8 mouse cellular contexts compared by ENCODE assay signal in genomic region chr3:41563997-41564396, GRCm38 (mm10). TPM values are rescaled to one million over a fixed set of nuclear protein-coding genes. Genes with fewer than 3 reads are reported as not detected.
A peak's percentile ranks its signal among the peaks of the same experiment; 100 is the strongest.
DNase-seq lines count a peak whose midpoint lies in the region; ATAC-seq and TF ChIP-seq lines count a peak whose summit lies in the region.

No protein-coding gene starts in this region.

- no peak for TF ChIP-seq CTCF in MEL (IDR thresholded peaks at IDR 0.05 in 2 of 3, conservative IDR thresholded peaks at IDR 0.05 in 1 of 3; ENCODE audit: control insufficient read depth in 1 of 3, insufficient read depth in 1 of 3, low read depth in 2 of 3, low read length in 3 of 3, poor library complexity in 1 of 3, severe bottlenecking in 1 of 3)
- no peak for TF ChIP-seq CTCF in small intestine, adult 2 months (IDR thresholded peaks at IDR 0.05; ENCODE audit: extremely low read depth, insufficient read length, insufficient replicate concordance, low read depth, low read length)

- TF ChIP-seq POLR2A in MEL (IDR thresholded peaks at IDR 0.05; ENCODE audit: control insufficient read depth in 1 of 2, insufficient read depth in 1 of 2, low read depth in 1 of 2, low read length in 2 of 2, poor library complexity in 1 of 2): no peak; a peak in 1 of 4 replicates
- TF ChIP-seq POLR2A in small intestine, adult 2 months (IDR thresholded peaks at IDR 0.05; ENCODE audit: low read depth, low read length): no peak

- H3K27ac ChIP-seq in heart, embryonic 12.5 days (ENCODE audit: poor library complexity, severe bottlenecking): peak overlapping the region; percentile 93
- peak overlapping the region; percentile 88 for H3K27ac ChIP-seq in MEL (ENCODE audit: control insufficient read depth, low read depth, low read length)
- peak overlapping the region; percentile 98 for H3K27ac ChIP-seq in forebrain, embryonic 16.5 days (ENCODE audit: low read length)
- H3K27ac ChIP-seq in liver, embryonic 12.5 days: peak overlapping the region; percentile 97
- peak overlapping the region; percentile 84 for H3K27ac ChIP-seq in small intestine, adult 2 months (ENCODE audit: insufficient read depth, low read depth, low read length)

- TF ChIP-seq RAD21 in MEL (IDR thresholded peaks at IDR 0.05; ENCODE audit: low read depth, low read length): no peak

- H3K9me3 ChIP-seq in heart, embryonic 12.5 days (replicated peaks): no peaks in the 10 kb centered on the region
- H3K9me3 ChIP-seq in MEL (replicated peaks; ENCODE audit: insufficient read depth, low read length): no peaks in the 10 kb centered on the region
- no peaks in the 10 kb centered on the region for H3K9me3 ChIP-seq in forebrain, embryonic 16.5 days (ENCODE audit: control insufficient read depth, low read length)
- no peaks in the 10 kb centered on the region for H3K9me3 ChIP-seq in liver, embryonic 12.5 days (replicated peaks)

- H3K36me3 ChIP-seq in heart, embryonic 12.5 days: no peaks in the 10 kb centered on the region
- H3K36me3 ChIP-seq in MEL (ENCODE audit: control insufficient read depth in 1 of 2, insufficient read depth in 2 of 2, low read length in 2 of 2): peaks cover 27 to 52% of the 10 kb centered on the region in 2 experiments
- no peaks in the 10 kb centered on the region for H3K36me3 ChIP-seq in forebrain, embryonic 16.5 days (ENCODE audit: control insufficient read depth, insufficient read depth)
- H3K36me3 ChIP-seq in liver, embryonic 12.5 days: no peaks in the 10 kb centered on the region
- H3K36me3 ChIP-seq in small intestine, adult 2 months (ENCODE audit: control insufficient read depth, insufficient read depth, low read length): no peaks in the 10 kb centered on the region

- no peak for TF ChIP-seq EP300 in MEL (IDR thresholded peaks at IDR 0.05; ENCODE audit: low read depth in 1 of 2, low read length in 2 of 2)

- H3K4me3 ChIP-seq in heart, embryonic 12.5 days: peak overlapping the region; percentile 87
- peak overlapping the region; percentile 43 to 73 for H3K4me3 ChIP-seq in MEL (ENCODE audit: control insufficient read depth in 1 of 2, insufficient read depth in 1 of 2, low read depth in 2 of 2, low read length in 2 of 2)
- peak overlapping the region; percentile 84 for H3K4me3 ChIP-seq in forebrain, embryonic 16.5 days (replicated peaks; ENCODE audit: low read length)
- peak overlapping the region; percentile 75 for H3K4me3 ChIP-seq in liver, embryonic 12.5 days
- H3K4me3 ChIP-seq in small intestine, adult 2 months (ENCODE audit: low read depth, low read length): peak overlapping the region; percentile 96

- WGBS in heart, embryonic 12.5 days: under 1% methylated on average over 7 of the region's 7 CpGs
- WGBS in forebrain, embryonic 16.5 days: 0% methylated on average over 7 of the region's 7 CpGs
- under 1% methylated on average over 7 of the region's 7 CpGs for WGBS in liver, embryonic 12.5 days (ENCODE audit: insufficient replicate concordance)
- WGBS in small intestine, adult 2 months: under 1% methylated on average over 7 of the region's 7 CpGs

- peaks cover 8% of the 10 kb centered on the region; the same call in 1 of the 2 replicates for H3K4me1 ChIP-seq in heart, embryonic 12.5 days (replicated peaks)
- peaks cover 2 to 16% of the 10 kb centered on the region in 2 experiments; a peak in 2 of 4 replicates for H3K4me1 ChIP-seq in MEL (ENCODE audit: control insufficient read depth in 1 of 2, insufficient read depth in 2 of 2, low read length in 2 of 2)
- H3K4me1 ChIP-seq in forebrain, embryonic 16.5 days (replicated peaks; ENCODE audit: control insufficient read depth, insufficient read depth, low read length): peaks cover 11% of the 10 kb centered on the region
- H3K4me1 ChIP-seq in liver, embryonic 12.5 days: peaks cover 33% of the 10 kb centered on the region
- H3K4me1 ChIP-seq in small intestine, adult 2 months (ENCODE audit: control insufficient read depth, insufficient read depth, insufficient read length, low read length): no peaks in the 10 kb centered on the region; the same call in 1 of the 2 replicates

- peak overlapping the region; percentile 90 for H3K4me2 ChIP-seq in heart, embryonic 12.5 days
- peak overlapping the region; percentile 77 for H3K4me2 ChIP-seq in forebrain, embryonic 16.5 days (ENCODE audit: low read length)
- peak overlapping the region; percentile 98 for H3K4me2 ChIP-seq in liver, embryonic 12.5 days

- H3K9ac ChIP-seq in heart, embryonic 12.5 days: peak overlapping the region; percentile 94
- H3K9ac ChIP-seq in MEL (ENCODE audit: control insufficient read depth, low read depth, low read length, poor library complexity, severe bottlenecking): peak overlapping the region; percentile 94
- peak overlapping the region; percentile 94 for H3K9ac ChIP-seq in forebrain, embryonic 16.5 days (replicated peaks; ENCODE audit: low read depth, low read length)
- H3K9ac ChIP-seq in liver, embryonic 12.5 days: peak overlapping the region; percentile 90

- ATAC-seq in heart, embryonic 12.5 days (ENCODE audit: insufficient number of reproducible peaks, low FRiP score): no peak
- ATAC-seq in forebrain, embryonic 16.5 days: no peak
- no peak for ATAC-seq in liver, embryonic 12.5 days

- DNase-seq in heart, postnatal 4 days: no peak
- DNase-seq in MEL (ENCODE audit: low read depth, low spot score): no peak
- DNase-seq in layer of hippocampus, postnatal 14 days (ENCODE audit: low spot score in 2 of 2): no peak
- no peak for DNase-seq in layer of hippocampus, postnatal 25 days (ENCODE audit: extremely low spot score in 1 of 2, low spot score in 1 of 2)

- no peaks in the 10 kb centered on the region for H3K27me3 ChIP-seq in heart, embryonic 12.5 days (replicated peaks)
- no peaks in the 10 kb centered on the region for H3K27me3 ChIP-seq in MEL (ENCODE audit: control insufficient read depth in 1 of 2, insufficient read depth in 2 of 2, low read length in 2 of 2)
- no peaks in the 10 kb centered on the region for H3K27me3 ChIP-seq in forebrain, embryonic 16.5 days (replicated peaks; ENCODE audit: control insufficient read depth, insufficient read depth, low read length)
- peaks cover 3% of the 10 kb centered on the region; the same call in 1 of the 2 replicates for H3K27me3 ChIP-seq in liver, embryonic 12.5 days (replicated peaks)
- no peaks in the 10 kb centered on the region for H3K27me3 ChIP-seq in small intestine, adult 2 months (ENCODE audit: control insufficient read depth, insufficient read depth, low read length)

- H3K79me2 ChIP-seq in MEL (ENCODE audit: control insufficient read depth, insufficient read depth, low read length, poor library complexity): peaks cover 88% of the 10 kb centered on the region

TF ChIP-seq in MEL, 35 proteins besides CTCF, POLR2A, EP300 and RAD21:
- TF ChIP-seq BHLHE40 (IDR thresholded peaks at IDR 0.05; ENCODE audit: borderline replicate concordance, low read depth, low read length) (no peak), ZNF384 (IDR thresholded peaks at IDR 0.05; ENCODE audit: low read depth, low read length) (peak; percentile 41; the same call in 1 of the 2 replicates), TBP (IDR thresholded peaks at IDR 0.05; ENCODE audit: low read depth, low read length) (no peak), SIN3A (IDR thresholded peaks at IDR 0.05; ENCODE audit: low read length) (no peak), NELFE (IDR thresholded peaks at IDR 0.05; ENCODE audit: low read depth, low read length) (no peak), USF1 (IDR thresholded peaks at IDR 0.05; ENCODE audit: low read depth, low read length) (no peak), ELF1 (IDR thresholded peaks at IDR 0.05; ENCODE audit: low read depth, low read length) (no peak)

RNA-seq across cellular contexts. Expression of gene Jade1, which starts 8.5 kb away (rescaled TPM):
- 17.4 and 19.3 TPM in 2 replicates for polyA plus RNA-seq in heart, embryonic 12.5 days (2016; fragmentation: Nextera tagmentation; extraction: Ambion mirVana)
- 10 to 100 TPM; 37.8 to 43.5 TPM for total RNA-seq in heart, postnatal 4 days (2021)
- 98.8 and 116 TPM in 2 replicates for total RNA-seq in MEL (2012; rRNA removed)
- 100 to 1,000 TPM; 134 to 150 TPM for polyA plus RNA-seq in MEL (2012; ENCODE audit: insufficient read depth in 1 of 2, insufficient read length in 2 of 2, low read depth in 1 of 2, low replicate concordance in 2 of 2, missing spikeins in 1 of 2)
- polyA plus RNA-seq in forebrain, embryonic 16.5 days (2015; fragmentation: Nextera tagmentation; extraction: Ambion mirVana): 20.7 and 23.6 TPM in 2 replicates
- 13.8 and 14.0 TPM in 2 replicates for polyA plus RNA-seq in liver, embryonic 12.5 days (2016; fragmentation: Nextera tagmentation; extraction: Ambion mirVana)
- 8.1 and 18.5 TPM in 2 replicates for polyA plus RNA-seq in small intestine, adult 2 months (2012; rRNA removed)
- total RNA-seq in layer of hippocampus, postnatal 14 days (2021): 10 to 100 TPM; 20.0 to 21.0 TPM
- 10 to 100 TPM; 23.9 to 26.7 TPM for total RNA-seq in layer of hippocampus, postnatal 25 days (2021)
